Mouse (Mus musculus) heart, postnatal 0 days (tissue): ENCODE measurements around the gene Magi1. TPM values are rescaled to one million over a fixed set of nuclear protein-coding genes. Genes with fewer than 3 reads are reported as not detected.
A peak's percentile ranks its signal among the peaks of the same experiment; 100 is the strongest.

Experiments
- ATAC-seq: fragments of 200-750 bp; cut with Nextera tagmentation; 2 replicates; pipeline ENCODE4 v1.8.0; 2017; ENCODE audit warnings: low read depth, moderate number of reproducible peaks, moderate library complexity; ENCODE audit not compliant: insufficient read depth
- DNase-seq: peaks from one replicate; pipeline ENCODE4 v3.0.0-alpha.2; 2016; ENCODE audit warnings: low spot score
- H3K27ac ChIP-seq: fragments of 300-500 bp; sonication (generic); 2 replicates; pipeline ENCODE4 v1.5.1; 2014; ENCODE audit warnings: low read depth, mild to moderate bottlenecking
- H3K27me3 ChIP-seq: fragments of 300-500 bp; sonication (generic); 2 replicates; pipeline ENCODE4 v1.6.1; 2014; ENCODE audit warnings: low read length, mixed read lengths; ENCODE audit not compliant: control insufficient read depth, insufficient read depth
- H3K36me3 ChIP-seq: fragments of 300-500 bp; sonication (generic); replicated peaks from 2 replicates; pipeline ENCODE4 v1.6.1; 2014; ENCODE audit warnings: low read length, mixed read lengths; ENCODE audit not compliant: control insufficient read depth, insufficient read depth
- H3K4me1 ChIP-seq: fragments of 300-500 bp; sonication (generic); 2 replicates; pipeline ENCODE4 v1.6.1; 2014; ENCODE audit warnings: antibody characterized with exemption; ENCODE audit not compliant: control insufficient read depth, insufficient read depth
- H3K4me2 ChIP-seq: fragments of 300-500 bp; sonication (generic); 2 replicates; pipeline ENCODE4 v1.6.1; 2014; ENCODE audit warnings: low read depth, mild to moderate bottlenecking, low read length, moderate library complexity
- H3K4me3 ChIP-seq: fragments of 300-500 bp; sonication (generic); 2 replicates; pipeline ENCODE4 v1.5.1; 2014; ENCODE audit warnings: low read depth, low read length
- H3K9ac ChIP-seq: fragments of 300-500 bp; sonication (generic); replicated peaks from 2 replicates; pipeline ENCODE4 v1.6.1; 2014; ENCODE audit warnings: low read depth, low read length, mixed read lengths
- H3K9me3 ChIP-seq: fragments of 300-500 bp; sonication (generic); replicated peaks from 2 replicates; pipeline ENCODE4 v1.6.1; 2016; ENCODE audit warnings: low read length; ENCODE audit not compliant: control insufficient read depth
- CTCF ChIP-seq: IDR thresholded peaks from 2 replicates; pipeline ENCODE4 v1.5.1; 2016; ENCODE audit warnings: antibody characterized with exemption, control low read depth, low read depth
- EP300 ChIP-seq: IDR thresholded peaks from 2 replicates; pipeline ENCODE4 v1.6.1; 2016; ENCODE audit warnings: antibody characterized with exemption, low read depth
- WGBS: fragments of 180-500 bp; shearing (Covaris S2); extraction: QIAGEN DNeasy Blood & Tissue Kit; methylation state at CpG from one replicate; pipeline ENCODE4 v1.1.7; 2014; 5-methylcytosine and 5-hydroxymethylcytosine counted together
- polyA plus RNA-seq: library from polyadenylated mRNA; unstranded; fragments of >200 nt; fragmentation: Nextera tagmentation; extraction: Ambion mirVana; gene quantifications from 2 replicates; pipeline ENCODE4 v1.2.1, GENCODE M21; 2015
- total RNA-seq: library from RNA; depleted of rRNA; stranded (reverse); fragments of >200 nt; gene quantifications from 2 replicates; pipeline ENCODE4 v1.2.3, GENCODE M21; 2014; ENCODE audit warnings: low replicate concordance

Magi1 gene
- total and polyA plus RNA-seq, 2 experiments from 2014 or later = 4.6 to 15.3 TPM

- Histone ChIP-seq H3K4me3 (no peak overlapping the region), H3K9ac (no peak overlapping the region), H3K4me1 (peaks cover 41% of the 10 kb centered on the region), H3K4me2 (no peak overlapping the region), H3K9me3 (no peaks in the 10 kb centered on the region), H3K36me3 (no peaks in the 10 kb centered on the region), H3K27ac (peak overlapping the region; percentile 26; the same call in 1 of the 2 replicates), H3K27me3 (no peaks in the 10 kb centered on the region)
- TF ChIP-seq CTCF (no peak), EP300 (peak; percentile 16; the same call in 1 of the 2 replicates)
- ATAC-seq = no peak
- no peak for DNase-seq
- 62% methylated on average over 4 of the region's 4 CpGs for WGBS
These were observed 65.6 kb downstream of the Magi1 start for GRCm38 (mm10) chr6:94218076-94218475.

DNA sequence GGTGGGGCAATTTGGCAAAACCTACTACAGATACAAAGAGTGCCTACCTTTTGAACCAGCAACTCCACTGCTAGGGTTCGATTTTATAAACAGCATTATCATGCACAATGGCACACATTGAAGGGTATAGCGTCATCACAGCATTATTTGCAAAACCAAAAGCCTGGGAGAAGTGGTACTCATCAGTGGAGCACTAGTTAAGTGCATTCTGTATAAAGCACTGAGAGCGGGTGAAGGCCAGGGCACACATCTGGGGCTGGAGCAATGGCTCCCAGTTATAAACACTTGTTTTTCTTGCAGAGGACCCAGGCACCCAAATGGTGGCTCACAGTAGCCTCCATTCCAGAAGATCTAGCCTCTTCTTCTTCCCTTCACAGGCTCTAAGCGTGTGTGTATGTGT is 67.9 kb downstream of the Magi1 start:
- H3K4me2 ChIP-seq = no peak overlapping the region
- DNase-seq (no peak), ATAC-seq (no peak)
- H3K27me3 ChIP-seq = no peaks in the 10 kb centered on the region
- no peak overlapping the region for H3K9ac ChIP-seq
- no peaks in the 10 kb centered on the region for H3K36me3 ChIP-seq
- 82% methylated on average over 4 of the region's 4 CpGs for WGBS
- peak overlapping the region; percentile 92 for H3K27ac ChIP-seq
- TF ChIP-seq CTCF (no peak), EP300 (no peak)
- no peaks in the 10 kb centered on the region for H3K9me3 ChIP-seq
- H3K4me1 ChIP-seq = peaks cover 41% of the 10 kb centered on the region
- no peak overlapping the region for H3K4me3 ChIP-seq

GRCm38 (mm10) chr6:94214895-94215538 is 68.7 kb downstream of the Magi1 start:
- Histone ChIP-seq H3K27me3 (no peaks in the 10 kb centered on the region), H3K9ac (0 out of 2 replicates have a peak overlapping the region, but pooled peaks have one; percentile 10), H3K27ac (peak overlapping the region; percentile 92), H3K4me1 (peaks cover 41% of the 10 kb centered on the region), H3K9me3 (no peaks in the 10 kb centered on the region), H3K4me3 (no peak overlapping the region), H3K36me3 (no peaks in the 10 kb centered on the region), H3K4me2 (peak overlapping the region; percentile 7; the same call in 1 of the 2 replicates)
- TF ChIP-seq CTCF (no peak), EP300 (peak; percentile 95)
- DNase-seq = peak; percentile 84
- ATAC-seq = peak; percentile 91
- WGBS = 28% methylated on average over 7 of the region's 7 CpGs

GRCm38 (mm10) chr6:94205926-94206325 is 77.8 kb downstream of the Magi1 start:
- Histone ChIP-seq H3K9ac (no peak overlapping the region), H3K27me3 (no peaks in the 10 kb centered on the region), H3K27ac (no peak overlapping the region; the same call in 1 of the 2 replicates), H3K4me2 (peak overlapping the region; percentile 9; the same call in 1 of the 2 replicates), H3K36me3 (no peaks in the 10 kb centered on the region), H3K4me1 (peaks cover 46% of the 10 kb centered on the region), H3K9me3 (no peaks in the 10 kb centered on the region), H3K4me3 (no peak overlapping the region)
- WGBS = 25% methylated on average over 5 of the region's 5 CpGs
- ATAC-seq (no peak), DNase-seq (peak; percentile 45)
- TF ChIP-seq CTCF = no peak
- no peak for TF ChIP-seq EP300

- H3K36me3 ChIP-seq = no peaks in the 10 kb centered on the region
- H3K9me3 ChIP-seq = no peaks in the 10 kb centered on the region
- H3K4me3 ChIP-seq = no peak overlapping the region
- WGBS = 9% methylated on average over 5 of the region's 5 CpGs
- no peaks in the 10 kb centered on the region for H3K27me3 ChIP-seq
- DNase-seq (peak; percentile 37), ATAC-seq (peak; percentile 30; the same call in 1 of the 2 replicates)
- H3K27ac ChIP-seq = peak overlapping the region; percentile 55
- no peak for TF ChIP-seq CTCF
- TF ChIP-seq EP300 = no peak
- no peak overlapping the region for H3K9ac ChIP-seq
- H3K4me1 ChIP-seq = peaks cover 56% of the 10 kb centered on the region
- no peak overlapping the region for H3K4me2 ChIP-seq
These were observed 80.0 kb downstream of the Magi1 start for GRCm38 (mm10) chr6:94203642-94204145.
